Mouse (Mus musculus) stomach, embryonic 14.5 days (tissue): ENCODE measurements around the gene Il19. TPM values are rescaled to one million over a fixed set of nuclear protein-coding genes. Genes with fewer than 3 reads are reported as not detected.

Experiments used
- ATAC-seq: fragments of 200-750 bp; cut with Nextera tagmentation; 2 replicates; pipeline ENCODE4 v1.8.0; 2017; ENCODE audit warnings: low read depth, moderate TSS enrichment; ENCODE audit not compliant: insufficient number of reproducible peaks, insufficient read depth, low FRiP score
- H3K27ac ChIP-seq: fragments of 300-500 bp; sonication (generic); 2 replicates; pipeline ENCODE4 v1.5.1; 2014; ENCODE audit warnings: mild to moderate bottlenecking, low read length, moderate library complexity, mixed read lengths
- H3K27me3 ChIP-seq: fragments of 300-500 bp; sonication (generic); 2 replicates; pipeline ENCODE4 v1.6.1; 2014; ENCODE audit warnings: low read length, control low read depth, mixed read lengths; ENCODE audit not compliant: control insufficient read depth, insufficient read depth
- H3K36me3 ChIP-seq: fragments of 300-500 bp; sonication (generic); 2 replicates; pipeline ENCODE4 v1.6.1; 2014; ENCODE audit warnings: mild to moderate bottlenecking, control low read depth, low read length, moderate library complexity, mixed read lengths; ENCODE audit not compliant: control insufficient read depth, insufficient read depth
- H3K4me1 ChIP-seq: fragments of 300-500 bp; sonication (generic); 2 replicates; pipeline ENCODE4 v1.6.1; 2014; ENCODE audit warnings: low read length, control low read depth, mixed read lengths; ENCODE audit not compliant: control insufficient read depth, insufficient read depth
- H3K4me2 ChIP-seq: fragments of 300-500 bp; sonication (generic); replicated peaks from 2 replicates; pipeline ENCODE4 v1.6.1; 2014; ENCODE audit warnings: low read depth, low read length, control low read depth
- H3K4me3 ChIP-seq: fragments of 300-500 bp; sonication (generic); 2 replicates; pipeline ENCODE4 v1.5.1; 2014; ENCODE audit warnings: low read depth, low read length, control low read depth
- H3K9ac ChIP-seq: fragments of 300-500 bp; sonication (generic); replicated peaks from 2 replicates; pipeline ENCODE4 v1.6.1; 2014; ENCODE audit warnings: low read depth, mild to moderate bottlenecking, control low read depth, low read length, moderate library complexity, mixed read lengths
- H3K9me3 ChIP-seq: fragments of 300-500 bp; sonication (generic); 2 replicates; pipeline ENCODE4 v1.6.1; 2016; ENCODE audit warnings: low read depth, low read length, control low read depth; ENCODE audit not compliant: control insufficient read depth
- WGBS: fragments of 180-500 bp; shearing (Covaris S2); extraction: QIAGEN DNeasy Blood & Tissue Kit; methylation state at CpG from one replicate; pipeline ENCODE4 v1.1.7; 2014; 5-methylcytosine and 5-hydroxymethylcytosine counted together
- polyA plus RNA-seq: library from polyadenylated mRNA; unstranded; fragments of >200 nt; fragmentation: Nextera tagmentation; extraction: Ambion mirVana; gene quantifications from 2 replicates; pipeline ENCODE4 v1.2.1, GENCODE M21; 2014

Il19 gene
- polyA plus RNA-seq, 1 experiment from 2014 or later = not detected

- 88% methylated on average over 7 of the region's 7 CpGs for WGBS
Measured at GRCm38 (mm10) chr1:130938192-130938591, 1.7 kb downstream of the Il19 start.

GRCm38 (mm10) chr1:130937170-130937569, 2.7 kb downstream of the Il19 start:
- H3K27ac ChIP-seq = no peak overlapping the region
- 81% methylated on average over 4 of the region's 4 CpGs for WGBS

More at GRCm38 (mm10) chr1:130938192-130938591, 1.7 kb downstream of the Il19 start:
- Histone ChIP-seq H3K9ac (no peak overlapping the region), H3K27me3 (no peaks in the 10 kb centered on the region), H3K27ac (no peak overlapping the region), H3K4me3 (no peak overlapping the region), H3K9me3 (no peaks in the 10 kb centered on the region), H3K36me3 (no peaks in the 10 kb centered on the region), H3K4me2 (no peak overlapping the region), H3K4me1 (no peaks in the 10 kb centered on the region)
- ATAC-seq = no peak

GRCm38 (mm10) chr1:130936351-130936750, 3.6 kb downstream of the Il19 start:
- Histone ChIP-seq H3K27me3 (no peaks in the 10 kb centered on the region), H3K4me1 (no peaks in the 10 kb centered on the region), H3K9me3 (no peaks in the 10 kb centered on the region), H3K27ac (no peak overlapping the region), H3K4me3 (no peak overlapping the region), H3K4me2 (no peak overlapping the region), H3K36me3 (no peaks in the 10 kb centered on the region), H3K9ac (no peak overlapping the region)
- no peak for ATAC-seq
- WGBS = 42% methylated on average over 6 of the region's 6 CpGs

More at GRCm38 (mm10) chr1:130937170-130937569, 2.7 kb downstream of the Il19 start:
- no peak overlapping the region for H3K4me3 ChIP-seq
- H3K9me3 ChIP-seq = no peaks in the 10 kb centered on the region
- no peak for ATAC-seq
- H3K4me1 ChIP-seq = no peaks in the 10 kb centered on the region
- no peak overlapping the region for H3K9ac ChIP-seq
- H3K27me3 ChIP-seq = no peaks in the 10 kb centered on the region
- no peak overlapping the region for H3K4me2 ChIP-seq
- H3K36me3 ChIP-seq = no peaks in the 10 kb centered on the region

GRCm38 (mm10) chr1:130926484-130926883, 13.4 kb downstream of the Il19 start:
- ATAC-seq = no peak
- Histone ChIP-seq H3K4me1 (no peaks in the 10 kb centered on the region), H3K36me3 (no peaks in the 10 kb centered on the region), H3K4me2 (no peak overlapping the region), H3K9ac (no peak overlapping the region), H3K27me3 (no peaks in the 10 kb centered on the region), H3K9me3 (no peaks in the 10 kb centered on the region), H3K4me3 (no peak overlapping the region), H3K27ac (no peak overlapping the region)

GRCm38 (mm10) chr1:130918323-130918980, 21.5 kb downstream of the Il19 start:
- no peak overlapping the region for H3K4me3 ChIP-seq
- WGBS = 15% methylated on average over 1 of the region's 1 CpGs
- H3K4me2 ChIP-seq = no peak overlapping the region
- no peaks in the 10 kb centered on the region for H3K9me3 ChIP-seq
- no peak overlapping the region for H3K27ac ChIP-seq
- no peak for ATAC-seq
- no peaks in the 10 kb centered on the region for H3K27me3 ChIP-seq
- no peaks in the 10 kb centered on the region for H3K4me1 ChIP-seq
- H3K36me3 ChIP-seq = no peaks in the 10 kb centered on the region
- H3K9ac ChIP-seq = no peak overlapping the region

- no peak within 1 kb of the TSS for H3K9ac ChIP-seq
- no peak within 1 kb of the TSS for H3K27ac ChIP-seq
- 88% methylated on average over 12 of the region's 12 CpGs for WGBS
- no peak for ATAC-seq
- H3K36me3 ChIP-seq = no peaks in the 10 kb centered on the region
- H3K27me3 ChIP-seq = no peaks in the 10 kb centered on the region
- H3K9me3 ChIP-seq = no peaks in the 10 kb centered on the region
- no peak within 1 kb of the TSS for H3K4me3 ChIP-seq
- H3K4me2 ChIP-seq = no peak within 1 kb of the TSS
- no peaks in the 10 kb centered on the region for H3K4me1 ChIP-seq
Measured at GRCm38 (mm10) chr1:130911401-130912010, 28.4 kb downstream of the Il19 start, which contains the start of gene Il20. Gene Il20 (minus strand): TSS chr1:130911451.

GRCm38 (mm10) chr1:130902505-130902904, 37.4 kb downstream of the Il19 start:
- ATAC-seq = no peak
- no peak overlapping the region for H3K4me3 ChIP-seq
- H3K4me2 ChIP-seq = no peak overlapping the region
- no peaks in the 10 kb centered on the region for H3K9me3 ChIP-seq
- H3K4me1 ChIP-seq = no peaks in the 10 kb centered on the region
- WGBS = 77% methylated on average over 7 of the region's 7 CpGs
- H3K27ac ChIP-seq = no peak overlapping the region
- H3K9ac ChIP-seq = no peak overlapping the region
- H3K27me3 ChIP-seq = no peaks in the 10 kb centered on the region
- H3K36me3 ChIP-seq = no peaks in the 10 kb centered on the region

GRCm38 (mm10) chr1:130894468-130894867, 45.4 kb downstream of the Il19 start:
- ATAC-seq = no peak
- Histone ChIP-seq H3K4me2 (no peak overlapping the region), H3K36me3 (no peaks in the 10 kb centered on the region), H3K27ac (no peak overlapping the region), H3K9me3 (no peaks in the 10 kb centered on the region), H3K27me3 (no peaks in the 10 kb centered on the region), H3K4me1 (no peaks in the 10 kb centered on the region), H3K9ac (no peak overlapping the region), H3K4me3 (no peak overlapping the region)
- WGBS = 62% methylated on average over 6 of the region's 6 CpGs
